Mouse (Mus musculus): ENCODE measurements around the gene Tifab. TPM values are rescaled to one million over a fixed set of nuclear protein-coding genes. Genes with fewer than 3 reads are reported as not detected.

Gene Tifab
- total and polyA plus RNA-seq, 2 experiments, result 1.1 to 1.9 TPM

- Histone ChIP-seq H3K27ac (replicated peaks; ENCODE audit: insufficient read depth, low read depth, low read length) (no peak overlapping the region), H3K36me3 (ENCODE audit: control insufficient read depth, insufficient read depth, low read length) (no peaks in the 10 kb centered on the region), H3K79me2 (ENCODE audit: control insufficient read depth, insufficient read depth, low read length) (no peaks in the 10 kb centered on the region), H3K4me3 (ENCODE audit: insufficient read depth, low read depth, low read length) (no peak overlapping the region; the same call in 1 of the 2 replicates), H3K4me1 (ENCODE audit: control insufficient read depth, insufficient read depth, low read length) (no peaks in the 10 kb centered on the region), H3K27me3 (ENCODE audit: control insufficient read depth, insufficient read depth, low read length) (peaks cover 15% of the 10 kb centered on the region; the same call in 1 of the 2 replicates), H3K9ac (ENCODE audit: low read depth, low read length) (no peak overlapping the region)
- TF ChIP-seq POLR2A (IDR thresholded peaks at IDR 0.05; ENCODE audit: extremely low read depth, insufficient read depth, low read length) (no peak), CTCF (IDR thresholded peaks at IDR 0.05; ENCODE audit: low read depth, low read length) (no peak)
- 3% methylated on average over 46 of the region's 46 CpGs for WGBS
- DNase-seq (ENCODE audit: extremely low read depth, low read depth, low spot score), result no peak
Observed at GRCm38 (mm10) chr13:56221129-56221910, 42.6 kb upstream of the Tifab start.

- no peak for DNase-seq (ENCODE audit: extremely low read depth, low read depth, low spot score)
- H3K27me3 ChIP-seq (ENCODE audit: control insufficient read depth, insufficient read depth, low read length), result peaks cover 15% of the 10 kb centered on the region; the same call in 1 of the 2 replicates
- no peaks in the 10 kb centered on the region for H3K4me1 ChIP-seq (ENCODE audit: control insufficient read depth, insufficient read depth, low read length)
- WGBS, result 63% methylated on average over 9 of the region's 9 CpGs
- no peak overlapping the region for H3K9ac ChIP-seq (ENCODE audit: low read depth, low read length)
- H3K79me2 ChIP-seq (ENCODE audit: control insufficient read depth, insufficient read depth, low read length), result no peaks in the 10 kb centered on the region
- no peak overlapping the region for H3K27ac ChIP-seq (replicated peaks; ENCODE audit: insufficient read depth, low read depth, low read length)
- no peaks in the 10 kb centered on the region for H3K36me3 ChIP-seq (ENCODE audit: control insufficient read depth, insufficient read depth, low read length)
- TF ChIP-seq POLR2A (IDR thresholded peaks at IDR 0.05; ENCODE audit: extremely low read depth, insufficient read depth, low read length) (no peak), CTCF (IDR thresholded peaks at IDR 0.05; ENCODE audit: low read depth, low read length) (no peak)
- H3K4me3 ChIP-seq (ENCODE audit: insufficient read depth, low read depth, low read length), result no peak overlapping the region
Observed at GRCm38 (mm10) chr13:56219254-56219653, 40.6 kb upstream of the Tifab start.

- TF ChIP-seq CTCF (IDR thresholded peaks at IDR 0.05; ENCODE audit: low read depth, low read length) (no peak), POLR2A (IDR thresholded peaks at IDR 0.05; ENCODE audit: extremely low read depth, insufficient read depth, low read length) (no peak)
- H3K4me1 ChIP-seq (ENCODE audit: control insufficient read depth, insufficient read depth, low read length), result no peaks in the 10 kb centered on the region
- H3K9ac ChIP-seq (ENCODE audit: low read depth, low read length), result no peak overlapping the region
- H3K79me2 ChIP-seq (ENCODE audit: control insufficient read depth, insufficient read depth, low read length), result no peaks in the 10 kb centered on the region
- 42% methylated on average over 4 of the region's 4 CpGs for WGBS
- H3K36me3 ChIP-seq (ENCODE audit: control insufficient read depth, insufficient read depth, low read length), result no peaks in the 10 kb centered on the region
- no peak overlapping the region for H3K27ac ChIP-seq (replicated peaks; ENCODE audit: insufficient read depth, low read depth, low read length)
- no peak for DNase-seq (ENCODE audit: extremely low read depth, low read depth, low spot score)
- H3K4me3 ChIP-seq (ENCODE audit: insufficient read depth, low read depth, low read length), result no peak overlapping the region
- H3K27me3 ChIP-seq (ENCODE audit: control insufficient read depth, insufficient read depth, low read length), result peaks cover 2% of the 10 kb centered on the region; the same call in 1 of the 2 replicates
Observed at GRCm38 (mm10) chr13:56216090-56216489, 37.4 kb upstream of the Tifab start.

GRCm38 (mm10) chr13:56214633-56215032 lies 35.9 kb upstream of the Tifab start:
- H3K4me1 ChIP-seq (ENCODE audit: control insufficient read depth, insufficient read depth, low read length), result no peaks in the 10 kb centered on the region
- no peak overlapping the region for H3K4me3 ChIP-seq (ENCODE audit: insufficient read depth, low read depth, low read length)
- no peaks in the 10 kb centered on the region for H3K79me2 ChIP-seq (ENCODE audit: control insufficient read depth, insufficient read depth, low read length)
- H3K9ac ChIP-seq (ENCODE audit: low read depth, low read length), result no peak overlapping the region
- no peak for DNase-seq (ENCODE audit: extremely low read depth, low read depth, low spot score)
- H3K27me3 ChIP-seq (ENCODE audit: control insufficient read depth, insufficient read depth, low read length), result no peaks in the 10 kb centered on the region
- TF ChIP-seq POLR2A (IDR thresholded peaks at IDR 0.05; ENCODE audit: extremely low read depth, insufficient read depth, low read length), result no peak
- TF ChIP-seq CTCF (IDR thresholded peaks at IDR 0.05; ENCODE audit: low read depth, low read length), result no peak
- no peaks in the 10 kb centered on the region for H3K36me3 ChIP-seq (ENCODE audit: control insufficient read depth, insufficient read depth, low read length)
- no peak overlapping the region for H3K27ac ChIP-seq (replicated peaks; ENCODE audit: insufficient read depth, low read depth, low read length)
- WGBS, result 59% methylated on average over 5 of the region's 5 CpGs

GRCm38 (mm10) chr13:56209067-56209411 lies 30.4 kb upstream of the Tifab start:
- Histone ChIP-seq H3K36me3 (ENCODE audit: control insufficient read depth, insufficient read depth, low read length) (no peaks in the 10 kb centered on the region), H3K9ac (ENCODE audit: low read depth, low read length) (no peak overlapping the region), H3K79me2 (ENCODE audit: control insufficient read depth, insufficient read depth, low read length) (no peaks in the 10 kb centered on the region), H3K27me3 (ENCODE audit: control insufficient read depth, insufficient read depth, low read length) (peaks cover 7% of the 10 kb centered on the region), H3K4me1 (ENCODE audit: control insufficient read depth, insufficient read depth, low read length) (no peaks in the 10 kb centered on the region), H3K27ac (replicated peaks; ENCODE audit: insufficient read depth, low read depth, low read length) (no peak overlapping the region), H3K4me3 (ENCODE audit: insufficient read depth, low read depth, low read length) (no peak overlapping the region)
- TF ChIP-seq CTCF (IDR thresholded peaks at IDR 0.05; ENCODE audit: low read depth, low read length) (no peak), POLR2A (IDR thresholded peaks at IDR 0.05; ENCODE audit: extremely low read depth, insufficient read depth, low read length) (no peak)
- DNase-seq (ENCODE audit: extremely low read depth, low read depth, low spot score), result no peak
- 41% methylated on average over 8 of the region's 8 CpGs for WGBS

Measured in liver, adult 2 months (tissue).